Mouse (Mus musculus) 416B (cell line): Measurements from ENCODE around the gene Tns4.

Experiments
- DNase-seq: peaks from one replicate; pipeline ENCODE4 v3.0.0; 2011; ENCODE audit warnings: low read depth

The Tns4 gene

DNA sequence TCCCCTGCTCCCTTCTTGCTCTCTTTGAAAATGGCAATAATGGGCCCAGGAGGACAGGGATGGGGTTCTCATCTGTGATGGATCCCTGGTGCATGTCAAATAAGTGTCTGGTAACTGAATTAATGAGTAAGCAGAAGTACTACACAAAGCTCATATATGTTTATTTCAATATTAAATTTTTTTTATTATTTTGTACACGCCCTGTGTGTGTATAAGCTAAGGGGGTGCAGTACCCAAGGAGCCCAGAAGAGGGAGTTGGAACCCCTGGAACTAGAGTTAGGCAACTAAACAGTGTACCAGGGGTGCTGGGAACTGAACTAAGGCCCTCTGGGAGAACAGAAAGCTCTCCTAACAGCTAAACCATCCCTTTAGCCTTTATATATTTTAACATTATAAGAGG, 29.3 kb upstream of the Tns4 start:
- no peak for DNase-seq

DNA sequence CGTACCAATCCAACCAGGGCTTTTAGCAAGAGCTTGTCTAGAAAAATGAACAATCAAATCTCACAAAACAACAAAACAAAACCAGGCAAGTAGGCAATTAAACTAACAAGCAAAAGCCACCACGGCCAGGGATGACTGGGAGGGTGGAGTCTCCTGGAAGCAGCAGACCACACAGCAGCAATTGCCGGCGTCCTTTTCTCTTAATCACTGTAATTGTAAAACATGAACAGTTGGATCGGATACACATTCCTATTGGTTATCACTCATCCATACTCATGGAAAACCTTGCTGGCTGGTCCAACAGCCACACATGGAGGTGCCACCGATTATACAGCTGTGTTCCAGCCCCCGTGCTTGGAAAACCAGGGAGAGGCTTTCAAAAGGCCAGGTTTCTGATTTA, 28.8 kb upstream of the Tns4 start:
- DNase-seq = no peak

DNA sequence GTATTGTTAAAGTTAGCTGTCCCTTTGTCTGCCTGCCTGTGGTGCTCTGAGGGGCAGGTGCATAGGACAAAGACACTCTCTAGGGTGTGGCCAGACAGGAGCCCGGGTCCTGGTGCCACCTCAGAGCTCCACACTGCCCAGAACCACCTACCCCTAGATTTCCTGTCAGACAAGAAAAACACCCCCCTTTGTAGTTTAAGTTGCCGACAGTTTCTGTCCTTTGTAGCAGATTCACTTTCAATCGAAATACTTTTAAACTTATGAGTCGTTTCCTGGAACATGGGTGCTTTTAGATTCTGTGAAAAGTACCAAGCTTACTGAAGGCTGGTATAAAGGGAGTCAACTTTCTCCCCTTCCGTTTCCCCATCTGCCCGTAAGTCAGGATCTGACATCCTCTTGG, 26.8 kb upstream of the Tns4 start:
- no peak for DNase-seq

DNA sequence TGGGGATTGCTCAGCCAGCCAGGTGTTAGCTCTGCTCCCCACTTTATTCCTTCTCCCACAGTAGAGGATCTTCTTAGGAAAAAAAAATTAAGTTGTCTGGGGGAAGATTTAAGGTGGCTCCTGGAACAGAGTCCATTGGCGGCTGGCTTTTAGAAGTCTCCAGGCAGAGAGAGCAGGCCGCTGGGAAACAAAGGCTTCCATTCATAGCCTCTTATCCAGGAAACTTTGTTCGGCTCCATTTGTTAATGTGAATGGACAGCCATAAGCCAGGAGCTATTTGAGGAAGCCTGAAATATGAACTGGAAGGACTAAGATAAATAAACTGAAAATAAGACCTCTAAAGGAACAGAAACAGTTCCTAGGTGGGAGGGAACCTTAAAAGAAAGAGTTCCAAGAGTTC, 24.0 kb upstream of the Tns4 start:
- no peak for DNase-seq

DNA sequence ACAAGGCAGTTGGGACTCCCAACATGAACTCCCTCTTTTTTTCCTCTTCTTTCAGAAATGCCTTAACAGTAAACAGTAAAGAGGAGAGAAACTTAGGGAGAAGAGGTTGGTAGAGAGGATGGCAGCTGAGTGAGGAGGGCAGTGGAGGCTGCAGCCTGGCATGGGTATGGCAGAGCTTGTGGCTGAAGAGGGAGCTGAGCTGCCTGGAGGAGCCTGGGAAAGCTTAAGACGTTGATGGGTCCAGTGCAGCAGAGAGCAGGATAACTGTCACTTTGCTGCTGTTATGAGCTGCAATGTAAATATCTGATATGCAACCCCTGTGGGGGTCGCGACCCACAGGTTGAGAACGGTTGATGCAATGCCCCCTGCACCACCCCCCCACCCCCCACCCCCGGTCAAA, 23.6 kb upstream of the Tns4 start:
- DNase-seq = no peak

DNA sequence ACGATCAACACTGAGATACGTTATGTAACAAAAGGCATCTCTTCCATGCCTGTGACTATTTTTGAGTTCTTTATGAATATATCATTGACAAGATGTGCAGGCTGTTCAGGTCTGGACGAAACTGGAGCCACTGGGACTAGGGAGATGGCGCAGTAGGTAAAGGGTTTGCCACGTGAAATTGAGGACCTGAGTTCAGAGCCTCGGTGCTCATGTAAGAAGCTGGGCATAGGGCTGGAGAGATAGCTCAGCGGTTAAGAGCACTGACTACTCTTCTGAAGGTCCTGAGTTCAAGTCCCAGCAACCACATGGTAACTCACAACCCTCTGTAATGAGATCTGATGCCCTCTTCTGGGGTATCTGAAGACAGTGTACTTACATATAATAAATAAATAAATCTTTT, 22.5 kb upstream of the Tns4 start:
- no peak for DNase-seq

DNA sequence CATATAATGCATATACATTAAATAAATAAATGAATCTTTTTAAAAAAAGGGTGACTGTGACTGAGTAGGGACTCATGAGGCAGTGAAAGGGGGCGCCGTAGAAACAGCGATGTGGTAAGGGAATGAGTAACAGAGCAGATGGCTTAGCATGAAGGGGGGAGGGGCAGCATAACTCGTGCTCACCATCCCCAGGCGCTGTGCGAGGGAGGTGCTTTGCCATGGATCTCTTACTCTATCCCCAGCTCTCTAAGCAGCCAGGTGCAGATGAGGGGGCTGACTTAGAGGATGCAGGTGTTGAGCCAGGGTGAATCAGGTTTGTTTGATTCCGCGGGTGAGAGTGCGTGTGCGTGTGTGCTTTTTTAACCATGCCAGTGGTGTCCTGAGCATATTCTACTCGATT, 22.0 kb upstream of the Tns4 start:
- no peak for DNase-seq

DNA sequence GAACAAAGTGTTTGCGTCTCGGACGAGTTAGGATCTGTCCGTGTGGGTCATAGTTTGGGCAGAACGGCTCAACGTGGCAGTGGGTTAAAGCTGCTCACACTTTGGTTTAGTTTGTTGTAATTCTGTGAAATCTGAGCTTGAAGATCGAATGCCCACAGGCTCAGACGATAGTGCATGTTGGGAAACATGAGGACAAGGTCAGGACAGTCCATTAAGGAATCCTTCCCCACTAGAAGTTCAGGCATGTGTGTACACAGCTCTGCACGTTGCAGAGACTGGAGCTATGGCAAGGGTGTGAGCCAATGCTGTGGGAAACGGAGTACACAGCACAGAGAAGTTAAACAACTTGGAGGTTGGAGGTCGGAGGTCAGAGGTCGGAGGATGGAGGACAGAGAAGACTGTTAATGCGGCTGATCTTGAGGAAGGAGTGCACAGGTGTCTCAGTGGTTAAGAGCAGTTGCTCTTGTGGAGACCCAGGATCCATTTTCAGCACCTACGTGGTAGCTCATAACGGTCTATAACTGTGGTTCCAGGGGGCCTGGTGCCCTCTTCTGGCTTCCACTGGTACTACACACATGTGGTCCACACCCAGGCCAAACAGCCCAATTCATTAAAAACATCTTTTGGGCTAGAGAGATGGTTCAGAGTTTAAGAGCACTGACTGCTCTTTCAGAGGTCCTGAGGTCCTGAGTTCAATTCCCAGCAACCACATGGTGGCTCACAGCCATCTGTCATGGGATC, 21.4 kb upstream of the Tns4 start:
- DNase-seq = no peak

DNA sequence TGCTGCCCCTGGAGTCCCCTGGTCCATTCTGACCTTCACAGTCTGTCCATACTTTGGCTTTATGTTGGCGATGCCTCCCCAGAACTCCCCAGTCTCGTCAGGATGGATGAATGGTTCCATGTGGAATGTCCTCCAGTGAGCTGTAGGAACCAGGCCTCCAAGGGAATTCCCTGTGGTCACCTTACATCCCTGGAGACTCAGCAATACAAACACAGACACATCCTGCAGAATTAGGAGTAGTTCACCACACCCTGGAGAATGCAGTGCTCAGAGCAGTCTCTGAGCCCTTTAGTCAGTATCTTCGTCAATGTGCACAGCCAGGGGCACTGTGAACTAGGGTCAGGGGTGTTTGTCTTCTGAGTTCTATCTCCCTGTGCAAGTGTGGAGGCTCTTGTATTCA, 19.2 kb upstream of the Tns4 start:
- DNase-seq = no peak

DNA sequence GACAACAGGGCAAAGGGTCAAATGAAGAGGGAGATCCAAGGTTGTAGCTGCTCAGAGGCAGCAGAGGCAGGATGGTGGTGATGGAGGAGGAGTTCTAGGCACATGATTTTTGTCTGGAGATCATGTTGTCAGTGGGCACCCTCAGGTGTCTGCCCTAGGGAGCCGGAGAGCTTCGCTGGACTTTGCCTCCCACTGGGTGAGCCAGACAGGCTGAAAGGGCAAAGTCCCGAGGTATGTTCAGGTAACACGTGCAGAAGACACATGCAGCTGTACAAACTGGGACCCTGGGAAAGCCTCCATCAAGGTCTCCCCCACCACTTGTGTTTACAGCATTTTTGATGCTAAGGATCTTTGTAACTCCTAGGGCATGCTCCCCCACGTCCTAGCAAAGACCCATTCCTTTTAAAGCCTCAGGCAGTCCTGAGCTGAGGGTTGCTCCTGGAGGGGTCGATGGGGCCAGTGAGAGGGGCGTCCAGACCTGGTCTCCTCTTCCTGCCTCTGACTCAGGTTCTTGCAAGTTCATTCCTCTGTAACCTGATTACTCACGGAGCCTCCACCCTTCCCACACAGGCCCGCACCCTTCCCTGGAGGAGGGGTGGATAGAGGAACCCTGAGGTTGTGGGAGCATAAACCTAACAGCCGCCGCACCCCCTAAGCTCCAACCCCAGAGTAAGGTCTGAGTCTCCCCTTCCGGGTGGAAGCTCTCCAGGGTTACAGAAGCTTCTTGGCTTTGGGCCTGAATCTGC, 17.0 kb upstream of the Tns4 start:
- DNase-seq = peak; percentile 59

DNA sequence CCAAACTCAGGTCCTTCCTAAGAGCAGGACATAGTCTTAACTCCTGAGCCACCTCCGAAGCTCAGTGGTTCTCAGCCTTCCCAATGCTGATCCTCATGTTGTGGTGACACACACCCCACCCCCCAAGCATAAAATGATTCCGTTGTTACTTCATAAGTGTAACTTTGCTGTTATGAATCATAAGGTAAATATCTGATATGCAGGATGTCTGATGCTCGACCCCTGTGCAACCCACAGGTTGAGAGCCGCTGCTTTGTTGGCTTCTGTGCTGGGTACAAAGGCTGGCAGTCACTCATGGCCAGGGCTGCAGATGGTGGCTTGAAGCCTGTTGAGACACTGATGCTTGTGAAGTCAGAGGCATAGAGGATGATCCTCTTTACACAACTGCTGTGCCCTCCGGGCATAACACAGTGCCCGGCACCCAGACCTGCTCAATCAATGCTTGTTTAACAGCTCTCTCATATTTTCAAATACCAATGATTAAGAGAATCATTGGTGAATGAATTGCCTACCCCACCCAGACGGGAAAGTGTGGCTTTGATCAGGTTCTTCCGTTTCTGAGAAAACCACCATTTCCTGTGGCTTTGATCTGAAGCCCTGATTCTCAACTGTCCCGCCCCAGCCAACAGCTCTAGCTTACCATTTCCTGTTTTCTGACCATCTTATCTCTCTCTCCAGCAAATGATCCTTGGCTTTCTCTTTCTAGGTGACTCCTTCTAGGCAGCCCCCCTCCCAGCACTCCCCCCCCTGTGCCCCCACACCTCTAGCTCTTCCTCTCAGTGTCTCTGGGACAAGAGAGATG, 15.7 kb upstream of the Tns4 start:
- DNase-seq = peak; percentile 98

DNA sequence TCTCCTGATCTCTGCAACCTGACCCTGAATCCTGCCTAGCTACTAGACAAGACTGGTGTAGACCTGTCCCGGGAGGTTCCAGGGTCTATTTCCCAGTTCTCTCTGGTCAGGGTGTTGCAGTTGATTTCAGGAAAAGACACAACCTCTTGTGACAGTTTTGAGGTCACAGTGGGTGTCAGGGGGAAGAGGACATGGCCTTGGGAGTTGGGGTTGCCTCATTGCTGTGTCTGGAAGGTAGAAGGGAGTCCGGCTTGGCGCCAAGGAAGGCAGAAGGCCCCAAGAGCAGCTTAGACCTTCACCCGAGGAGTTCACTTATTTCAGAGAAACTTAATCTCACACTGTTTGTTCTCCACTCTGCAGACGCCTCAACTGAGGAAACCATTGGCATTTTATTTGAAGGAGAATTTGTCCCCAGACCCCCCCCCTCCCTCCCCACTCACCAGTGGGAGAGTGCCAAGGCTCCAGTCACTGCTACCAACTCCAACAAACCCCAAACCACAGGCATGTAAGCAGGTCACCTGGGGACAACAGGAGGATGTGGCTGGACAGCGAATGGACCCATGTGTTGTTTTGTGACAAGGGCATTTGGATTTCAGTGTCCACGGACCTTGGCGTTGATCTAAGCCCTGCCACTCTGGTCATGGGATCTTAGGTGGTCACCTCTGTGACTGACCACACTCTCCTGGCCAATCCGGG, 13.6 kb upstream of the Tns4 start:
- peak; percentile 78 for DNase-seq

DNA sequence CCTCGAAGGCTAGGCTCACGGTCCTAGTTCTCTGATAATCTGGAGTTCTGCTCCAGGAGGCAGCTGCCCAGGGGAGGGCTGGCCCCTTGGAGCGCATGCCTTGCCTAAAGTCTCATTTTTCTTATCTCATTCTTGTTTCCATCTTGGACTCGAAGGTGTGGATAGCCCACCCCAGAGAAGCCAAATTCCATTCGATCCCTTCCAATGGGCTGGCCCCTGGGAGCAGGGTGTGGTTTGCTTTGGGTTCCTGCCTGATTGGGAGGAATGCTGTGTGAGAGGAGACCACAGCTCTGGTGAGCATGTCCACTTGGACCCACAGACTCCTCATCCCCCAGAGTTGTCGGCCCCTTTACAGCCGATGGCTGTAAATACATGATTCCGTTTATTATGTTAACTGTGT, 12.6 kb upstream of the Tns4 start:
- no peak for DNase-seq

DNA sequence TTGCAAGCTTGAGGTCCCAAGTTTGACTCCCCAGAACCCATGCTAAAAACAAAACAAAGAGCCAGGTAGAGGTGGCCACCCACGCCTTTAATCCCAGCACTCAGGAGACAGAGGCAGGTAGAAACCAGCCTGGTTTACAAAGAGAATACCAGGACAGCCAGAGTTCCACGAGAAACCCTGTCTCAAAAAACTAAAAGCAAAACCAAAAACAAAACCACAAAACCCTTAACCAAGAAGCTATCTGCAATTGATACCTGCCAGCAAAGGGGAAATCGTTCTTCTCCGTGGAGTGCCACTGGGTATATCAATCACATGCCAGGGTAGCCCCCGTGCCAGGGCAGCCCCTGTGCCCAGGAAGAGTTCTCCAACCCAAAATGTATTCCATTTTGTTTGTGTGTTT, 11.1 kb upstream of the Tns4 start:
- DNase-seq = no peak

DNA sequence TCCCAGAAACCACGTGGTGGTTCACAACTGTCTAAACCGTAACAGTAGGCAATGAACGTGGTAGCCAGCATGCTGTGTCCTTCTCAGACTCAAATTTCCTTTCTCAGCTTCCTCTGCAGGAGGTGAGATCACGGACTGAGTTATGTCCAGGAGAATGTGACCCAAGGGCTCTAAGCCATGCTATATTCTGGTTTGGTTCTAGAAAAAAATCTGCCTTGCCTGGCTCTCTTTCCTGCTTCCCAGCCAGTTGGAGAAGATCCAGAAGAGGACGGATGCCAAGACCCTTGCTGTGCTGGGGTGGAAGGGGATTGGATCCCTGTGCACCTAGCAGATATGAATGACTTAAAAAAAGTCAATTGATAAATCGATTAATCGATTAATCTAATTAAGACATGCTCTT, 10.4 kb upstream of the Tns4 start:
- DNase-seq = no peak

DNA sequence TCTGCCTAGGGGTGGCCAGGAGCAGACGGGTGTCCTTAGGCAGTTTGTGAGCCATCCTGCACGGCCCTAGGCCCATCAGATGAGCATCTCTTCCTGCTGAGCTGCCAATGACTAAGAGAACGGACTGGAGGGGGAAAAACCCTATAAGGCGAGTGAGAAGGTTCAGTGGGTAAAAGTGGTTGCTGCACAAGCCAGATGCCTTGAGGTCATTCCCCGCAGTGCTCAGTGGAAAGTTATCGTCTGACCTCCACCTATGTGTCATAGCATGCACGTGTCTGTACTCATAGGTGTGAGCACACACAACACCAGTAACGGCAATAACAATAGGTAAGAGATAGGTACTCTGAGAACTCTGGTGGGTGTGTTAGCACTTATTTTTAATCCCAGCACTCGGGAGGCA, 9.8 kb upstream of the Tns4 start:
- peak; percentile 59 for DNase-seq

DNA sequence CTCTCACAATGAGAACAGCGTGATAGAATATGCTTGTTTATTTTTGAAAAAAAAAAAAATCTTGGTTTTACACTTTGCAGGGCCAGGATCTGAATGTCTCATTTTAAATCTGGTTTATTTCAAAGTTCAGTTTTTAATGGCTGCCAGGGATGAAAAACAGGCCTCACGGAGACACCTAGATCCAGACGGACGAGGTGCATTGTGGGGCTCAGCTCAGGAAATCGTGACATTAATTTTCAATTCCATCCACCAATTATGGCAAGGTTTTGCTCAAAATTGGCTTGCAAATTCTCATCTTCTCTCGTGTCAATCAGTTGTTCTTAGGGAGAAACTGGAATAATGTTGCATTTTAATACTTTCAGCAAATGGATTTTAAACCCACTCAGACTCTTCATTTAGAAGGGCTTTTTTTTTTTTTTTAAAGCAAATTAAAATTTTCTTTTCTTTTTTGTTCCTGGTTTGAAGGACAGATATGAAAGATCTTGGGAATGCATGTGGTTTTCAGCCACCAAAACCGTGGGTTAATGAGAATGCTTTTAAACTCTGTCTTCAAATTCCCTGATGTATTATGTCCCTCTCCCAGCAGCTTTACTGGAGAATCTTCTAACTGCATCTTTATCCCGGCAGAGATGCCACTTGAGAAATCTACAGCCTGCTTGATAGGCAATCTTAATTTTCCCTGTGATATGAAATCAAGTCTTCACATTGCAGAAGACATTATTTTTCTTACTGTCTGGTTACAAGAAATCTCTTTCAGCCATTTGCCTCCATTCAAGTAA, 8.1 kb upstream of the Tns4 start:
- DNase-seq = no peak

DNA sequence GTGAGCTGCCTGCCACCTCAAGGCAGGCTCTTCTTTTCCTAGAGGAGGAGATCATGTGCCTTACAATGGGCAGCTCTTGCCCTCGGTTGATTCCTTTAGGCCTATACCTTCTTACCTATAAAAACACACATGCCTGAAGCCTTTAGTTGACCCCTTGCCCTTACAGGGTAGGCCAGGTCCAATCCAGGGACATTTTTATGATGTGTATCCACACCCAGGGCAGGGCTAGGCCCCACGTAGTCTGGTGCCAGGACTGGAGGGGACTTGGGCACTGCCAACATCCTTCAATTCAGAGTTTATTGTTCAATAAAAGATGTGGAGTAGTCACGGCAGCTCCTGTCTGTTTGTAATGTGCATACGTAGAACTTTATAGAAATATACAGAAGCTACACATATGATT, 7.3 kb upstream of the Tns4 start:
- DNase-seq = no peak

DNA sequence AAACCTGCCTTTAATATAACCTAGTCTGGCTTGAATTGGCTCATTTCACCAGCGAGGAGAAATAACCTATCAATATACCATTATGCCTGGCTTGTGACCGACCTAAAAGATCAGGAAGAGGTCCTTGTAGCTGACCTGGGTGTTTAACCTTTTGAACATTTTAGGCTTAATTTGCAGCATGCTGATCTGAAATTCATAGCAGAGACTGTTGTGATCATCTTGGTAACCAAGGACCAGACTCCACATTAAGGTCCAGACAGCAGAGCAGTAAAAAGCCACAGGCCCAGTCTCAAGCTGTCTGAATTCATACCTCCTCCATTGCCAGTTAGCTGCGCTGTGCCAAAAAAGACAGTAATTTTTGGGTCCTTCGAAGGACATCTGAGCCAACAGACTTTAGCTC, 6.7 kb upstream of the Tns4 start:
- DNase-seq = no peak

DNA sequence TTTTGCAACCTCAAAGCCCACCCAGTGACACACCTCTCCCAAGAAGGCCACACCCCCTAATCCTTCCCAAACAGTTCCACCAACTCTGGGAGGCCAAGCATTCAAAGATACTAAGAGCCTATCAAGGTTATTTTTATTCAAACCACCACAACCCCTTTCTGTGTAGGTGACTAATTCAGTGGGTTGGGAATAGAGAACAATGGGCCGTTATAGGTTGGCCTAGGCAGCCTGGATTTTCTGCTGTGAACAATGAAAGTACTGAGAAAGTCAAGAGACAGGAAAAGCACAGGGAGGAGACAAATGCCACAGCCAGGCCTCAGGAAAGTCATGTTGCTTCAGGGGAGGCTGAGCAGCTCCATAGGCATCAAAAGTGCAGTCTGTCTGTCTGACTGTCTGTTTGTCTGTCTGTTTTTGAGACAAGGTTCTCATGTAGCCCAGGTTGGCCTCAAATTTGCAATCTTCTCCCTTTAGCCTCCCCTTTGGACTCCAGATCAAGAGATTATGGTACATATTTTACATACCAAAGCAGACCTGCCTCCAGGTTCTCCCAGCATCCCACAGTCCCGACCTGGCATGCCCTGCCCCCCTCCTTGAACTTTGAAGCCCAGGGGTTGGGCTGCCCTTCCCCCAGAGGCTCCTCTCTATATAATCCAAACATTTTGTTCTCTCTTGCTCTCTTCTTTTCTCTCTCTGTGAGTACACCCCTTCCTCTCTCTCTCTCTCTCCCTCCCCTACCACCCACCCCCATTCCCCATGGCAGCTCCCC, 6.0 kb upstream of the Tns4 start:
- peak; percentile 33 for DNase-seq

DNA sequence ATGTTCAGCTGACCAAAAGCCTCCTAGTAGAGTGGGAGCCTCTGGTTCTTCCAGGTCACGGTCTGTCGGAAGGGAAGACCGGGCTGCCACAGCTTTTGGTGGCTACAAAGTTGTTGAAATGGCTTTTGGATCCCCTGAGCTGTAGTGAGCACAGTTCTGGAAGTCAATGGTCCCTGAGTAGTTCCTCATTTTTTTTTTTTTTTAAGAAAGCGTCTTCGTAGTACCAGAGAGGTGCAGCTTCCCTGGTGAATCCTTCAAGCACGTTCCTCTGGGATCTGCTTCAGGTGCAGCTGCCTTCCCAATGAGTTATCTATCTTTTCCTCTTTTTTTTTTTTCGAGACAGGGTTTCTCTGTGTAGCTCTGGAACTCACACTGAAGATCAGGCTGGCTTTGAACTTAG, 4.6 kb upstream of the Tns4 start:
- no peak for DNase-seq
